Mouse (Mus musculus): ENCODE results near the gene Map1s. TPM values are rescaled to one million over a fixed set of nuclear protein-coding genes. Genes with fewer than 3 reads are reported as not detected.

Gene Map1s
- polyA plus RNA-seq, 1 experiment, result 44.2 TPM

DNA sequence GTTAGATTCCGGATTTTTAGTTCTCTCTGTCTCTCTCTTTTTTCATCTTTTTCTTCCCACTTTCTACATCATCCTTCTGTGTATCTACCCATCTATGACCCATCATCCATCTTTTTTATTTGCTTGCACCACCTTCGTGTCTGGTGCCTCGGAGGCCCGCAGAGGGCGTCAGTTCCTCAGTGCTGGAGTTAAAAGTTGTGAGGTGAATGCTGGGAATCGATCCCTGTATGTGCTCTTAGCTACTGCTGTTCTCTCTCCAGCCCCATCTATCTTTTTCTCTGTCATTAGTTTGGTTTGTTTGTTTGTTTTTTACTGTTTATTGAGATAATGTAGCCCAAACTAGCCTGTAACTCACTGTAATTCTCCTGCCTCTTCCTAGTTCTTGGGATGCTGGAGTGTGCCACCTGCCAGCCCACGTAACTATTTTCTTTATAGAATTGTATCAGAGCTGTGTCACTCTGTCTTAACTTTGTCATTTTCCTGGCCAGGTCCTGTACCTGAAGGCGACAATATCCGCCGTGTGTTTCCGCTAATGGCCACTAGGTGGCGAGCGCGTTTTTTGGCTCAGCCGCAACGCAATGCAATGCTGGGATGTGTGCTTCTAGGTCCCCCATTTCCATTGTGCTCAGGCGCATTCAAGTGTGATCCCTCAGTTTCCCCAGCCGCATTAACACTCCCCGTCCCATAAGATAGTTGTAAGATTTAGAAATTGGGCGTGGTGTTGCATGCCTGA lies 7.9 kb upstream of the Map1s start:
- H3K27ac ChIP-seq (ENCODE audit: insufficient read depth, low read depth, low read length), result peak overlapping the region; percentile 59
- H3K4me1 ChIP-seq (ENCODE audit: control insufficient read depth, insufficient read depth, low read length), result peaks cover 29% of the 10 kb centered on the region
- TF ChIP-seq CTCF (IDR thresholded peaks at IDR 0.05; ENCODE audit: low read depth, low read length) (peak; percentile 77), POLR2A (IDR thresholded peaks at IDR 0.05; ENCODE audit: borderline replicate concordance, low read depth, low read length) (no peak)
- H3K4me3 ChIP-seq (ENCODE audit: insufficient read depth, low read length), result peak overlapping the region; percentile 62

DNA sequence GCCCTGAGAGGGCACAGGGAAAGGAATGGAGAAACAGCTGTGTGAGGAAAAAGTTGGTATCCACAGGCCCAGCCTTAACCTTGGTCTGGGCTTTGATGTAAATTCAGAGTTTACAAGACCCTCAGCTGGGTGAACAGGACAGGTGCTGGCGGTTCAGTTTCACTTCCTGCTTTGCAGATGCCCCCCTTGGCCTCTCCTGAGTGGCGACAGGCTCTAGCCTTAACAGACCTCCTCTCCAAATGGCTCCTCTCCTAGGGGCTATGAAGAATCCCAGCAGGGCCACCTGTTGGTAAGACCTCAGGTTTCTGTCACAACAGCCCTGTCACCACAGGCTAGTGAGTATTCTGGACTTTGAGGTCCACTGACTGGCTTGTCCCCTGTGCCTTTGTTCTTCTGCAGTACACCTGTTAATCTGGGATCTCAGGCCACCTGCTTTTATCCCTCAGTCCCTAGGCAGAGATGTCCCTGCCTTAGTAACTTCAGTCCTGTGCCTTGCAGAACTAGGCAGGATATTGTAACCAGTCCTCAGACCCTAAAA lies 7.0 kb upstream of the Map1s start:
- H3K4me1 ChIP-seq (ENCODE audit: control insufficient read depth, insufficient read depth, low read length), result peaks cover 38% of the 10 kb centered on the region
- H3K27ac ChIP-seq (ENCODE audit: insufficient read depth, low read depth, low read length), result no peak overlapping the region
- no peak overlapping the region for H3K4me3 ChIP-seq (ENCODE audit: insufficient read depth, low read length)

DNA sequence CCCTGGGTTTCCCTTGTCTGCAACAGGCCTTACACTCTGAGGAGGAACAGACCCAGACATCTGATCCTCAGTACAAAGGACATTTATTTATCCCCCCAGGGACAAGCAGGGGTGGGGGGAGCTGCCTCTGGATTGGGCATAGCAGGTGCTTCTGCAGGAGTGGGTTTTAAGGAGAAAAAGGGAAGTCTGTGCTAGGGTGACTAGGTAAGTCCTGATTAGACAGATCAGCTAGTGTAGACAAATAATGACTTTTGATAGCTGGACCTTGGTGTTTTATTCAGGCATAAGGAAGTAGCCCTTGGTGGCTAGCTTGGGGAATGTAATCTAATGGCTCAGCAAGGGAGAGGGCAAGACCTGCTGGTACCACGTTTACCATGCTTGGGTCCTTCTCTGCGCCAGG lies 6.5 kb upstream of the Map1s start:
- no peak overlapping the region for H3K4me3 ChIP-seq (ENCODE audit: insufficient read depth, low read length)
- peaks cover 43% of the 10 kb centered on the region for H3K4me1 ChIP-seq (ENCODE audit: control insufficient read depth, insufficient read depth, low read length)
- no peak overlapping the region for H3K27ac ChIP-seq (ENCODE audit: insufficient read depth, low read depth, low read length)
- TF ChIP-seq CTCF (IDR thresholded peaks at IDR 0.05; ENCODE audit: low read depth, low read length) (no peak), POLR2A (IDR thresholded peaks at IDR 0.05; ENCODE audit: borderline replicate concordance, low read depth, low read length) (no peak)

More for the DNA sequence above, 7.0 kb upstream of the Map1s start:
- TF ChIP-seq CTCF (IDR thresholded peaks at IDR 0.05; ENCODE audit: low read depth, low read length) (no peak), POLR2A (IDR thresholded peaks at IDR 0.05; ENCODE audit: borderline replicate concordance, low read depth, low read length) (no peak)

DNA sequence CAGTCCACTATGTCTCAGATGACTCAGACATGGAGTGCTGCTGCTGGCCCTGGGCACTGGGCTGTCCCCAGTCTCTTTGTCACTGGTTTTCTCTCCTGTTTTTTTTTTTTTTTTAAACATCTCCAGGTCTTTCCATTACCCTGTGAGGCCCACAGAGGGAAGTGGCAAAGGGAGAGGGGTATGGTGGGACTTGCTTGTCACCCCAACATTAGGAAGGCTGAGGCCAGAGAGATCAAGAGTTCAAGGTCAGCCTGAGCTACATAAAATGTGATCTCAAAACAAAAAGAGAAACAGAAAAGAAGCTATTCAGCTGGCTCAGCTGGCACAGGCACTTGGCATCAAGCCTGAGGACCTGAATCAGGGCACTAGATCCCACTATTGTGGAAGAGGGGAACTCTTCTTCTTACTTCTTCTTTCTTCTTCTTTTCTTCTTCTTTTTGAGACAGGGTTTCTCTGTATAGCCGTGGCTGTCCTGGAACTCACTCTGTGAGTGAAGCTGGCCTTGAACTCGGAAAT lies 4.8 kb upstream of the Map1s start:
- Histone ChIP-seq H3K4me1 (ENCODE audit: control insufficient read depth, insufficient read depth, low read length) (peaks cover 52% of the 10 kb centered on the region), H3K4me3 (ENCODE audit: insufficient read depth, low read length) (no peak overlapping the region), H3K27ac (ENCODE audit: insufficient read depth, low read depth, low read length) (peak overlapping the region; percentile 66)
- no peak for TF ChIP-seq CTCF (IDR thresholded peaks at IDR 0.05; ENCODE audit: low read depth, low read length)
- no peak for TF ChIP-seq POLR2A (IDR thresholded peaks at IDR 0.05; ENCODE audit: borderline replicate concordance, low read depth, low read length)

- no peak overlapping the region for H3K27ac ChIP-seq (ENCODE audit: insufficient read depth, low read depth, low read length)
- H3K4me1 ChIP-seq (ENCODE audit: control insufficient read depth, insufficient read depth, low read length), result peaks cover 55% of the 10 kb centered on the region
- no peak overlapping the region for H3K4me3 ChIP-seq (ENCODE audit: insufficient read depth, low read length)
- TF ChIP-seq POLR2A (IDR thresholded peaks at IDR 0.05; ENCODE audit: borderline replicate concordance, low read depth, low read length), result no peak
- no peak for TF ChIP-seq CTCF (IDR thresholded peaks at IDR 0.05; ENCODE audit: low read depth, low read length)
Measured at GRCm38 (mm10) chr8:70902211-70902610, 3.5 kb upstream of the Map1s start.

GRCm38 (mm10) chr8:70903112-70903511 lies 2.6 kb upstream of the Map1s start:
- TF ChIP-seq CTCF (IDR thresholded peaks at IDR 0.05; ENCODE audit: low read depth, low read length) (no peak), POLR2A (IDR thresholded peaks at IDR 0.05; ENCODE audit: borderline replicate concordance, low read depth, low read length) (no peak)
- Histone ChIP-seq H3K4me3 (ENCODE audit: insufficient read depth, low read length) (no peak overlapping the region), H3K4me1 (ENCODE audit: control insufficient read depth, insufficient read depth, low read length) (peaks cover 60% of the 10 kb centered on the region), H3K27ac (ENCODE audit: insufficient read depth, low read depth, low read length) (peak overlapping the region; percentile 70)

- H3K4me1 ChIP-seq (ENCODE audit: control insufficient read depth, insufficient read depth, low read length), result peaks cover 58% of the 10 kb centered on the region
- H3K27ac ChIP-seq (ENCODE audit: insufficient read depth, low read depth, low read length), result peak overlapping the region; percentile 70
- TF ChIP-seq CTCF (IDR thresholded peaks at IDR 0.05; ENCODE audit: low read depth, low read length) (no peak), POLR2A (IDR thresholded peaks at IDR 0.05; ENCODE audit: borderline replicate concordance, low read depth, low read length) (no peak)
- H3K4me3 ChIP-seq (ENCODE audit: insufficient read depth, low read length), result no peak overlapping the region
Measured at GRCm38 (mm10) chr8:70903582-70903981, 2.1 kb upstream of the Map1s start.

- peaks cover 54% of the 10 kb centered on the region for H3K4me1 ChIP-seq (ENCODE audit: control insufficient read depth, insufficient read depth, low read length)
- peak overlapping the region; percentile 92 for H3K27ac ChIP-seq (ENCODE audit: insufficient read depth, low read depth, low read length)
- TF ChIP-seq CTCF (IDR thresholded peaks at IDR 0.05; ENCODE audit: low read depth, low read length) (no peak), POLR2A (IDR thresholded peaks at IDR 0.05; ENCODE audit: borderline replicate concordance, low read depth, low read length) (no peak)
- H3K4me3 ChIP-seq (ENCODE audit: insufficient read depth, low read length), result no peak overlapping the region
Measured at GRCm38 (mm10) chr8:70904532-70904931, 1.2 kb upstream of the Map1s start.

DNA sequence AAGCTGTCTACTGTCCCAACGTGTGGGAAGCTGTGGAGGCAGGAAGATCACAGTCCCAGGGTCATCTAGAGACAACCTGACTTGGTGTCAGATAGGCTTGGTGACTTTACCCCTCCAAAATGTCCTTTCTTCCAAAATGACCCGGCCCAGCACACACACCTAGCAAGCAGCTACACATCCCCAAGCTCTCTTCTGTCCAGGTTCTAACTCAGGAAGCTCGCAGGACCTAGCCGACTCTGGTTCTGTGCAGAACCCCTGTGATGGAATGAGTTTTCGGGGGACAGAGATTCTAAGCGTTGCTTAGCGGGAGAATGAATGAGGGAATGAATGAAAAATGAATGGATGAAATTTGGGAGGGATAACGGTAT lies 285 bp upstream of the Map1s start:
- peaks cover 53% of the 10 kb centered on the region for H3K4me1 ChIP-seq (ENCODE audit: control insufficient read depth, insufficient read depth, low read length)
- H3K4me3 ChIP-seq (ENCODE audit: insufficient read depth, low read length), result peak overlapping the region; percentile 62
- peak overlapping the region; percentile 92 for H3K27ac ChIP-seq (ENCODE audit: insufficient read depth, low read depth, low read length)
- no peak for TF ChIP-seq POLR2A (IDR thresholded peaks at IDR 0.05; ENCODE audit: borderline replicate concordance, low read depth, low read length)
- no peak for TF ChIP-seq CTCF (IDR thresholded peaks at IDR 0.05; ENCODE audit: low read depth, low read length)

GRCm38 (mm10) chr8:70907518-70907917 lies 1.8 kb downstream of the Map1s start:
- Histone ChIP-seq H3K4me3 (ENCODE audit: insufficient read depth, low read length) (no peak overlapping the region), H3K27ac (ENCODE audit: insufficient read depth, low read depth, low read length) (no peak overlapping the region), H3K4me1 (ENCODE audit: control insufficient read depth, insufficient read depth, low read length) (peaks cover 50% of the 10 kb centered on the region)
- TF ChIP-seq POLR2A (IDR thresholded peaks at IDR 0.05; ENCODE audit: borderline replicate concordance, low read depth, low read length) (no peak), CTCF (IDR thresholded peaks at IDR 0.05; ENCODE audit: low read depth, low read length) (no peak)
